Mouse (Mus musculus): ENCODE data around the gene Pus7.
A peak's percentile ranks its signal among the peaks of the same experiment; 100 is the strongest.

The Pus7 gene

GRCm38 (mm10) chr5:23782931-23783877, at the start of gene Pus7:
Gene Pus7 (minus strand): TSS chr5:23783711.
- peak; percentile 80 for DNase-seq

DNA sequence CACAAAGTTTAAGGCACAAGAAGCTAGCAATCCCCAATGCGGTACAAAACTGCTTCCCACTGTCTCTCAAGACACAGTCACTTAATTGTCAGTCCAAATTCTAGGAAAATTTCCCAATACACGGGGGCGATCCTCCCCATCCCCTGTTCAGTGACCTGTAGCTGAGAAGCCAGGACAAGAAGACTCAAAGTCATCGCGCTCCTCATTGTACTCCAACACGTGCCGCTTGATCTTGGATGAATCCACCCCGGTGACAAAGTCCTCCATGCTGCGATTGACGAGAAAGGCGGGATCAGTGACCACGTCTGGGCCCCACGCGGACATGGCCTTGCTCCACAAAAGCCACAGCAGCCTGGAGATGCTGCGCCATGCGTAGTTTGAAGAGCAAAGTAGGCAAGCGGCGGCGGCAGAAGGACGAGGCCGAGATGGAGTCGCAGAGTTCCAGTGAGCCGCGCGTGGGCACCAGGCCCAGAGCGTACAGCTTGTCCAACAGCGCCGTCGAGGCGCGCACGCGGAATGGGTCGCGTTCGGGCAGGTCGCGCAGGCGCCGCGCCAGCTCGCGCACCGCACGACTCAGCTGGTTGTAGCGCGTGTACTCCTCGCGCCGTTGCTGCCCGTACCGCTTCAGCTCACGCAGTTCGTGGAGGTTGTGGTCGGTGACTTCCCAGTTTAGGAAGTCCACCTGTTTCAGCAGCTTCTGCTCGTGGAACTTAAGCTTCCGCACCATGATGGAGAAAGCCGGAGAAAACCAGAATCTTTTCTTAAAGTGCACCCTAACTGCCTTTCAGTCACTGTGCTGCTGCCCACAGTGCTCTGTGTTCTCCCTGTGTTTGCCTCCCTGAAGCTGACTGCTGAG, 47.6 kb upstream of the Pus7 start:
- DNase-seq, result no peak

DNA sequence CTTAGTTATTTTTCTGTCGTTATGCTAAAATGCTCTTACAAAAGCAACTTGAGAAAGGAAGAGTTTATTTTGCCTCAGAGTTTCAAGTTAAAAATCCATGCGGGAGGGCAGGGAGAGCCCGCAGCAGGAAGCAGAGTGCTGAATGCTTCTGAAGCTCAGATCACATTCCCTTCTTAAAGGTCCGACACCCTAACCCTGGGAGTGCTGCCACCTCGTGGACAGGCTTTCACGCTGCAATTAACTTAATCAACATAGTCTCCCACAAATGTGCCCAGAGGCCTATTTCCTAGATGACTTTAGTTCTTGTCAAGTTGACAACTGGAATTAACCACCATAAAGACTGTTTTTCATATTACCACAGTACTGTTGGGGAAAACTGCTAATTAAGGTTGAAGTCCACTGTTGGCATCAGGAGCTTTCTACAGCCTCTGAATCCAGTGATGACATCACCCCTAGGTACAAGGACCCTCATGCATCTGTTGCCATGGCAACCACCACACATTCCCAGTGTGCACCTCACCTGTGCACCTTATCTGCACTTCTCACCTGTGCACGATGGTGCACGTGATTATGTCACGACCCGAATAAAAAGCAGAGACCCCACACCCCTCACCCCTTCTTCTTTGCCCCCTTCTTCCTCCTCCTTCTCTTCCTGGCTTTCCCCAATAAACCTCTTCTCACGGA, 43.0 kb upstream of the Pus7 start:
- DNase-seq, result no peak

DNA sequence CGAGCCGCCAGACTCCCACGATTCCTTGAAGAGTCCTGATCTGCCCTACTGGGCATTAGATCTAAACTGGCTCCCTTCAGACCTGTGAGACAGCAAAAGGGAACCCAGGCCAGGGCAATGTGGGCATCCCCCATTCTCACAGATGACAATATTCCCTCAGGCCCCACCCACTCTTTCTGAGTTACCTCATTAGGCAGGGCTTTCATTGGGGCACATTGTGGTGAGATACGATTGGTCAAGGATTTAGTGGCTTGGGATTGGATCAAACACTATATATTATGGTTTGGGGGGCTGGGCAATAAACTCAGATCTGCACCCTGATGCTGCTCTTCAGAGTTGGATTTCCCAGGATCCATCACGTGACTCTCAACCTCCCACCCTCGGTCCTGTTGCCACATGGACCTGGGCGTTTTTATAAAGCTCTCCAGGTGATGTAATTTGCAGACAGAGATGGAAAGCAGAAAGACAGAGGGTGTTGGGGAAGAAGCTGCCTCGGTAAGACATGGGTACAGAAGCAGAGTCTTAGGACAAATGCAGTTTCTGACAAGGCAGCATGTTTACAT, 40.7 kb upstream of the Pus7 start:
- no peak for DNase-seq

DNA sequence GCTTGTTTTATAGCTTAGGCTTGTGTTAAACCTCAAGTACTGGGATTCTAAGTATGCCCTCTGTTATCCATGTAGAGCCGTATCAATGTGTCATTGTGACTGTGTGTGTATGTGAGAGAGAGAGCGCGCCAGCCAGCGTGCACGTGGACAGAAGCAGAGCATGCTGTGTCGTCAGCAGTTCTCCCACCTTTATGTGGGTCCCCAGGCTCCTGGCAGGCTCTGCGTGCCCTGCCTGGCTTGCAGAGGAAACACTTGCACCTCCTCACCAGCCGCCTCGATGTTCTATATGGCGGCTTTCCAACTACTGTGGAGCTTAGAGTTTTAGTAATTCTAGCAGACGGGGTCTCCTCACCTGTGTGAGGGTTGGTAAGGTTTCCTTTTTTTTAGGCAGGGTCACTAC, 38.8 kb upstream of the Pus7 start:
- DNase-seq, result no peak

DNA sequence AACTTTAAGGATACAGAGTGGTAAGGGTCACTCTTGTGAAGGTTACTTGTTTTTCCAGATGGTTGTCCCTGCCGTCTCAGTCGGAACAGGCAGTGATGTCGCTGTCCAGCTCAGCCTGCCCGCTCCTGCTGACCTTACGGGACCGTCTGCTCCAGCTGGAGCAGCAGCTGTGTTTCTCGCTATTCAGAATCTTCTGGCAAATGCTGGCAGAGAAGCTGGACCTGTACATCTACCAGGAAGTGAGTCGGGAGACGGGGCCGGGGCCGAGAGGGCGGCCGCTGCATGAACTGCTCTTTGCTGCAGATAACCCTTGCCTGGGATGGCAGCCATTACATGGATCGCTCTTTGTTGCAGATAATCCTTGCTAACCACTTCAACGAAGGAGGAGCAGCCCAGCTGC, 33.2 kb upstream of the Pus7 start:
- no peak for DNase-seq

DNA sequence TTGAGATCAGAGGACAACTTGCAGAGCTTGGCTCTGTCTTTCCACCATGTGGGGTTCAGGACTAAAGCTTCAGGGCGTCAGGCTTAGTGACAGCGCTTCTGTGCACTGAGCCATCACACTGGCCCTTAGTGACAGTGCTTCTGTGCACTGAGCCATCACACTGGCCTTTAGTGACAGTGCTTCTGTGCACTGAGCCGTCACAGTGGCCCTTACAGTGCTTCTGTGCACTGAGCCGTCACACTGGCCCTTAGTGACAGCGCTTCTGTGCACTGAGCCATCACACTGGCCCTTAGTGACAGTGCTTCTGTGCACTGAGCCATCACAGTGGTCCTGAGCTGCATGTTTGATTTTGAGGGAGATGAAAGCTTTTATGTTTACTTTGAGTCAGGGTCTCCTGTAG, 31.3 kb upstream of the Pus7 start:
- no peak for DNase-seq

- DNase-seq, result no peak
Observed at GRCm38 (mm10) chr5:23792726-23793125, 9.2 kb upstream of the Pus7 start.

- DNase-seq, result no peak
Observed at GRCm38 (mm10) chr5:23789078-23789612, 5.6 kb upstream of the Pus7 start.

GRCm38 (mm10) chr5:23788390-23788830, 4.9 kb upstream of the Pus7 start:
- no peak for DNase-seq

DNA sequence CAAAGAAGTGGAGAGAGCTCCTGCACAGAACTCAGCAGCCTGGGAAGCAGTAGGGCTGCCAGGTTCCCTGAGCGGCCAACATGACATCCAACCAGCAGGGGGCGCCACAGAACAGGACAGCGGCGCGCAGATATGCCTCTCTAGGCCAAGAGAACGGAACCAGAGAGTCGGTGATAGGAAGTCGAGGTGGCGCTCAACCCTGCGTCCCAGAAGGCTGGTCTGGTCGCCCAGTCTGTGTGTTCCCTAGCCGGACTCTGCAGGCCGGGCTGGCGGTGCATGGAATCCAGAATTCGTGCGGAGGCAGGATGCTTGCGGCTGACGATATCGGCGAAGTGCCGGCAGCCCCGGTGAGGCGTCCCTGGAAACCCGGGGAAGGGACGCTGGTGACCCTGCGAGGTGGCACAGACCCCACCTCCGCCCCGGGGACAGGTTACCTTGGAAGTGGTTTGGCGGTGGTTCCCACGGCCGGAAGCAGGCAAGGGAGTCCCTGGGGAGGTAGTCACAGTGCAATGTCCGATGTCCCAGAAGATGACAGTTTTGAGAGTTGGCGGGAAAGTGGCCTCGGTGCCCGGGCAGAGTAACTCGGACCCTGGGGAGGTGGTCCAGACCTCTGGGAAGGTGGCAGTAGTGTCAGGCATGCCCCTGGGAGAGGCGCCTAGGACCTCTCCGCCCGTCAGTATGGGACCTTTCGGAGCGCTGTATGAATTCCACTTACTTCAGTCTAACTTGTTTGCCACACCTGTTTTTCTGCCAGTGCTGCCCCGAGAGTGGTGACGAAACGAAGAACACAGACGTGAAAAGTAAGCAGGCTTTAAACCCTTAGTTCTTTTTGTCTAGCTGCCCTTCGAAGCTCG, 4.3 kb upstream of the Pus7 start, which contains the start of gene Rint1:
TSS of gene Rint1 (plus strand) at position 176 of the 854 bp plus-strand sequence.
- peak; percentile 95 for DNase-seq

DNA sequence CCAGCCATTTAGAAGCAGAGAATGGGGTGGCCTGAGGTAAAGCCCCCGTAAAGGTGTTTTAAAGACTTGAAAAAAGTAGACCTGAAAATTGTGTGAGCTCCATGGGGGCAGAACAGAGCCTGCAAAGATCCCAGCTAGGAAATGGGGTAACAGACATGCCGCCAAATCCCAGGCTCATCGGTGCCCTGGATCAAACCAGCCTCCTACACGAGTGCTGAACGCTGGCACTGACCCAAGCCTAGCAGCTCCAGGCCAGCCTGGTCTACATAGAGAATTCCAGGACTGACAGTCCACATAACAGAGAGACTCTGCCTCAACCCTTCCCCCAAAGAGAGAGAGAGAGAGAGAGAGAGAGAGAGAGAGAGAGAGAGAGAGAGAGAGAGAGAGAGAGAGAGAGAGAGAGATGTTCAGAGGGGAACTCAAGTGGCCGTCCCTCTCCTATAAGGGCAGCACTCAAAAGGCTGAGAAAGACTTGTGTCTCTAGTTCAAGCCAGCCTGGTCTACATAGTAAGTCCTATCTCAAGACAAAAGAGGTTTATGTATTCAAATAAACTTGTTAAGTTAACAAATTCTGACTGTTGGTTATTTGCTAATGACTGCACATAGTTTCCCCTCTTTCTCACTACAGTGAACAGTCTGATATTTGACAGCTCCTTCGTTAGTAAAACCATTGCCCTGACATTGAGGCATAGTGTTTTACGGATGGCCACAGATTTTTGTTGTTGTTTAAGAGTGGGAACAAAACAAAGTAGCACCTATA, 1.3 kb downstream of the Pus7 start:
- peak; percentile 18 for DNase-seq

DNA sequence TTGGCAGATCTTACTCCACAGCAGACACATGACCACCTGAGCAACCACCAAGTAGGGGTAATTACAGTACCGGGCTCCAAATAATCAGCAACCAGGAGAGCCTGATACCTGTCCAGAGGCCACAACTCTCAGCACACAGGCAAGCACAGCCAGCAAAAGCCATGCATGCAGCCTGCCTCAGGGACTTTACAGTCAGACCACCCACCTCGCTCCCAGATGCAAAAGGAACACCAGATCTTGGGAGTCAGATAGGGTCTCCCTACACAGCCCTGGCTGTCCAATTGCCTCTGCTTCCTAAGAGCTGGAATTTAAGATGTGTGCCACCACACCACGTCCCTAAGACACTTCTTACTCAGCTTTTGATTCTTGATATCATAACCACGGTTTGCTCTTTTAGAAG, 2.3 kb downstream of the Pus7 start:
- DNase-seq, result no peak

DNA sequence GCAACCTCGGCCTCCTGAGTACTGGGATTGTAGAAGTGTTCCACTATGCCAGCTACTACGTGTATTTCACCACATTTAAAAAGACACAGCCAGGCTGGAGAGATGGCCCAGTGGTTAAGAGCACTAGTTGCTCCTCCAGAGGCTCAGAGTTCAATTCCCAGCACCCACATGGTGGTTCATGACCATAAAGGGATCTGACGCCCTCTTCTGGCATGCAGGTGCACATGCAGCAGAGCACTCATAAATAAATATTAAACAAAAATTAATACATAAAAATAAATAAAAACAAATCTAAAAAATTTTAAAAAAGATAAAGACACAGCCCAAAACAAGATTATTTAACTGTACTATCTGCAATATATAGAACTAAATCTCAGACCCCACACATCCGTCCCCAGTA, 3.0 kb downstream of the Pus7 start:
- no peak for DNase-seq

DNA sequence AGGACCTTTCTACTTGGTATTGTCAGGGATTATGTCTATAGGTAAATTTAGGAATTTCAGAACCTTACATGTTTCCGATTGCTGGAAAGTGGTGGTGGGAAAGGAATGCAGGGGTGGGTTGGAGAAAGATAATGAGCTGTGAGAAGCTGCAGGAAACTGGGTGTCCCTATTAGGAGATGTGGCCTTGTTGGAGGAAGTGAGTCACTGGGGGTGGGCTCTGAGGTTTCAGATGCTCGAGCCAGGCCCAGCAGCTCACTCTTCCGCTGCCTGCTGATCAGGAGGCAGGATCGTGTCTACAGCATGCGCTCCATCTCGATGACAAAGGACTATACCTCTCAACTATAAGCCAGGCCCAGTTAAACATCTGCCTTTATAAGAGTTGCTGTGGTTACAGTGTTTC, 9.3 kb downstream of the Pus7 start:
- no peak for DNase-seq

DNA sequence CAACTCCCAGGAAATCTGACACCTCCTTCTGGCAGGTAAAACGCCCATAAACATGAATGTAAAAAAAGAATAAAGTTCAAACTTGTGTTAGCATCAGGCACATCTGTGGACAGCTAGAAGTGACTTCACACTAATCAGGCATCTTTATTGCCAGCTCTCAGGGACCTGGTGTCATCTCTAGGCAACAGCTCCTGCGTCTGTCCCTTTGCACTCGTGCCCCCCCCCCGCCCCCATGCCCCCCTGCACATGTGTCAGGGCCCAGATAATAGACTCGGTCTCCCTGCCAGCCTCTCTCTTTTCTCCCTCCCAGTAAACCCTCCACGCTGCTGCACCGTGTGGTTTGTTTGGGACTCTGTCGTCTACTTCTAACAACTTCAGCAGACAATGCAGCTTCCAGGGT, 12.4 kb downstream of the Pus7 start:
- no peak for DNase-seq

GRCm38 (mm10) chr5:23764557-23764956, 19.0 kb downstream of the Pus7 start:
- no peak for DNase-seq

DNA sequence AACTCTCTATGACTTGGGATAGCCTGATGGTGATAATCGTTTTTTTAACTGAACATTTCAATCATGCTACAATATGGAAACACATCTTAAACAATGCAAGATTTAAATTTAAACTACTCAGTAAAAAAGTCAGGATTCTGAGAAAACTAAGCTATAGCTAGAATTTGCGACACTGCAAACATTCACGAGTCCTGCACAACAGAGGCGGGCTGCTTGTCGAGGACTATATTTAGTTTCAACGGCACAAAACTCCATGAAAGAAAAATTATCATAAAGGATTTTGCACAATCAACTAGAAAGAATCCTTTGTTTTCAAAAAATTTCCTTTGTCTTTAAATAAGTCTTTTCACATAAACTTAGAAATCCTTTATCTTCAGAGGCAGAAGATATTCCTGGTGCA, 21.0 kb downstream of the Pus7 start:
- DNase-seq, result no peak

GRCm38 (mm10) chr5:23758633-23759032, 24.9 kb downstream of the Pus7 start:
- DNase-seq, result no peak

DNA sequence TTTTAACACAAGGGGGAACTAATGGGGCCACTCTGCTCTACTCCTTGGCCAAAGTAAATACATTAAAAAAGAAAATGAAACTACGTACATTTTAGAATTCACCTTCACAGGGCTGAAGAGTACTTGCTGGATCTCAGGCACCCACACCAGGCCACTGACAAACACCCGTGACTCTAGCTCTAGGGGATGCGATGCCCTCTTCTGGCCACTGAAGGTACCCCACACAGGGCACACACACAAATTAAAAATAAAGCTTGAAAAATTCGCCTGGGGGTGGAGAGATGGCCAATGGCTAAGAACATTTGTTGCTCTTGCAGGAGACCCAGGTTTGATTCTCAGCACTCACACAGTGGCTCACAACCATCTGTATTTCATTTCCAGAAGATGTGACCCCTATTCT, 27.1 kb downstream of the Pus7 start:
- DNase-seq, result no peak

GRCm38 (mm10) chr5:23755591-23755990, 27.9 kb downstream of the Pus7 start:
- DNase-seq, result no peak
